Mouse (Mus musculus): Measurements from ENCODE around the gene AC131692.1.

DNA sequence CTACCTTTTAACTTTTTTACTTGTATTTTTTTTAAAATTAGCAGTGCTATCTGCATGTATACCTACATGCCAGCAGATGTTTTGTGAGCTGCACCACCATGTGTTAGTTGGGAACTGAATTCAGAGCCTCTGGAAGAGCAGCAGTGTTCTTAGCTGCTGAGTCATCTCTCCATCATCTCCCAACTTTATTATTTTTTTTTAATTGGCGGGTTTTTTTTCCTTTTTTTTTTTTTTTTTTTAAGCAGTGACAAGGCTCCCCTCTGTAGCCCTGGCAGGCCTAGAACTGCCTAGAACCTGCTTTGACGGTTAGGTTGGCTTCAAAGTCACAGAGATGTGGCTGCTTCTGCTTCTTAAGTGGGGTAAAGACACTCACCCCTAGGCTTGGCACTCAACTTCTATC lies 30.7 kb downstream of the AC131692.1 start:
- TF ChIP-seq CTCF (IDR thresholded peaks at IDR 0.05; ENCODE audit: extremely low read depth, insufficient read length, insufficient replicate concordance, low read depth, low read length) = no peak
- no peak for TF ChIP-seq POLR2A (IDR thresholded peaks at IDR 0.05; ENCODE audit: low read depth, low read length)
